Mouse (Mus musculus) midbrain, embryonic 10.5 days (tissue): ENCODE results near the gene Sprr2a2. TPM values are rescaled to one million over a fixed set of nuclear protein-coding genes. Genes with fewer than 3 reads are reported as not detected.
"Not testable (repeated sequence)": the region's sequence is repeated elsewhere in the genome, so short reads cannot be mapped to it uniquely, and the experiment has no call there.

Source experiments
- DNase-seq: peaks from one replicate; pipeline ENCODE4 v3.0.0-alpha.2; 2017; ENCODE audit warnings: low spot score
- H3K27ac ChIP-seq: fragments of 300-500 bp; sonication (generic); replicated peaks from 2 replicates; pipeline ENCODE4 v1.5.1; 2016; ENCODE audit warnings: mild to moderate bottlenecking
- H3K27me3 ChIP-seq: fragments of 300-500 bp; sonication (generic); 2 replicates; pipeline ENCODE4 v1.6.1; 2016; ENCODE audit warnings: low read depth, mild to moderate bottlenecking; ENCODE audit not compliant: poor library complexity, severe bottlenecking
- H3K36me3 ChIP-seq: fragments of 300-500 bp; sonication (generic); 2 replicates; pipeline ENCODE4 v1.6.1; 2016; ENCODE audit warnings: mild to moderate bottlenecking, moderate library complexity
- H3K4me1 ChIP-seq: fragments of 300-500 bp; sonication (generic); 2 replicates; pipeline ENCODE4 v1.6.1; 2016
- H3K4me3 ChIP-seq: fragments of 300-500 bp; sonication (generic); 2 replicates; pipeline ENCODE4 v1.5.1; 2016; ENCODE audit warnings: mild to moderate bottlenecking, moderate library complexity
- H3K9me3 ChIP-seq: fragments of 300-500 bp; sonication (generic); replicated peaks from 2 replicates; pipeline ENCODE4 v1.6.1; 2016; ENCODE audit warnings: mild to moderate bottlenecking
- WGBS: fragments of 180-500 bp; shearing (Covaris S2); methylation state at CpG from one replicate; pipeline ENCODE4 v1.1.7; 2016; 5-methylcytosine and 5-hydroxymethylcytosine counted together
- polyA plus RNA-seq: library from polyadenylated mRNA; unstranded; fragments of >200 nt; fragmentation: Nextera tagmentation; extraction: Ambion mirVana; gene quantifications from 2 replicates; pipeline ENCODE4 v1.2.1, GENCODE M21; 2016

Sprr2a2 gene
- polyA plus RNA-seq, 1 experiment from 2014 or later = not detected

DNA sequence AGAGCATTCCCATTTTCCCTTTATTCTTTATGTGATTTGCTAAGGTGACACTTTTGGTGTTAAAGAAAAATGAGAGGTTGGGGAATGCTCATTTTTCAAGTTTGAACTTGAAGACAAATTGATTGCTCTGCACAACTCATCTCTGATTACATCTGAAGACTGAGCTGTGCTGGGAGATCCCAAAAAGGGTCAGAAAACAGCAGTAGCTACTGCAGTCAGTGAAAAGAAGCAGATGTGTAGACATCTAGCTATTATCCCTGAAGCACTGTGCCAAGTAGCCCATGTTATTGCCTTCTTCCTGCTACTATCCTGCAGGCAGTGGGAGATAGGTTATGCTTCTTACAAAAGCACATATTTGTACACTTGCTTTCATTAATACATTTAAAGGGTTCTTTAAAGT, 29.1 kb downstream of the Sprr2a2 start:
- not testable (repeated sequence) for H3K27ac ChIP-seq, H3K4me3 ChIP-seq, DNase-seq, H3K27me3 ChIP-seq, H3K36me3 ChIP-seq, H3K4me1 ChIP-seq, H3K9me3 ChIP-seq

DNA sequence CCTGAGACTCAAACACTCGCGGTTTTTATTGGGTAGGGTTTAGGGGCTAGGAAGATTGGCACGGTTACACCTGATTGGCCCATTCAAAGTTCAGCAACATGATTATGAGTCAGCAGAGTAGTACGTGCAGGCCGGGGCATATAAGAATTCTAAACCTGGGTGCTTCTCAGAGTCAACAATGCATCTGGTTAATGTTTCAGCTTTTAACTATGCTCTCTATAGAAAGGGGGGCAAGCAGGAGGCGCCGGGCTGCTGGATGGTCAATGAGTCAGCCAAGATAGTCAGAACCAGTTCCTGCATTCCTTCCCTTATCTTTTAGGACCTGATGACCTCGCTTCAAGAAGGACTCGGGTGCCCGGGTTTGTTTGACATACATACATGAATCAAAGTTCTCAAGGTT, 30.5 kb downstream of the Sprr2a2 start:
- H3K4me1 ChIP-seq, H3K4me3 ChIP-seq, H3K36me3 ChIP-seq, H3K9me3 ChIP-seq, H3K27ac ChIP-seq, DNase-seq, H3K27me3 ChIP-seq: not testable (repeated sequence)
- WGBS = no CpG with 5 or more reads among the region's 10 CpGs

- not testable (repeated sequence) for H3K36me3 ChIP-seq, H3K27me3 ChIP-seq, DNase-seq, H3K4me1 ChIP-seq, H3K27ac ChIP-seq, H3K9me3 ChIP-seq, H3K4me3 ChIP-seq
Measured at GRCm38 (mm10) chr3:92248494-92248893, 32.8 kb downstream of the Sprr2a2 start.

- not testable (repeated sequence) for H3K27me3 ChIP-seq, DNase-seq, H3K27ac ChIP-seq, H3K9me3 ChIP-seq, H3K36me3 ChIP-seq, H3K4me3 ChIP-seq, H3K4me1 ChIP-seq
- WGBS = 94% methylated on average over 2 of the region's 2 CpGs
Measured at GRCm38 (mm10) chr3:92250450-92250849, 34.7 kb downstream of the Sprr2a2 start.

DNA sequence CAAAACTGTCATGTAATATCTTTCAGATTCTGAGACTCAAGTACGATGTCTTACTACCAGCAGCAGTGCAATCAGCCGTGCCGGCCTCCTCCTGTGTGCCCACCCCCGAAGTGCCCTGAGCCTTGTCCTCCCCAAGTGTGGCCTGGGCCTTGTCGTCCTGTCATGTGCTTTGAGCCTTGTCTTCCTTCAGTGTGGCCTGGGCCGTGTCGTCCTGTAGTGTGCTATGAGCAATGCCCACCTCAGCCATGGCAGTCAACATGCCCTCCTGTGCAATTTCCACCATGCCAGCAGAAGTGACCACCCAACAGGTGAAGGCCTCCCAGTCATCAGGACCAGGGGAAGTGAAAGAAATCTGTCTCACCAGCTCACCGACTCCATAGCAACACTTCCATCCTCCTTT, 38.1 kb downstream of the Sprr2a2 start:
- H3K27me3 ChIP-seq, H3K36me3 ChIP-seq, H3K4me1 ChIP-seq, H3K27ac ChIP-seq, H3K4me3 ChIP-seq, DNase-seq, H3K9me3 ChIP-seq: not testable (repeated sequence)
- WGBS = no CpG with 5 or more reads among the region's 8 CpGs

GRCm38 (mm10) chr3:92258526-92258925, 42.8 kb downstream of the Sprr2a2 start:
- H3K4me1 ChIP-seq, H3K36me3 ChIP-seq, H3K9me3 ChIP-seq: not testable (repeated sequence)

DNA sequence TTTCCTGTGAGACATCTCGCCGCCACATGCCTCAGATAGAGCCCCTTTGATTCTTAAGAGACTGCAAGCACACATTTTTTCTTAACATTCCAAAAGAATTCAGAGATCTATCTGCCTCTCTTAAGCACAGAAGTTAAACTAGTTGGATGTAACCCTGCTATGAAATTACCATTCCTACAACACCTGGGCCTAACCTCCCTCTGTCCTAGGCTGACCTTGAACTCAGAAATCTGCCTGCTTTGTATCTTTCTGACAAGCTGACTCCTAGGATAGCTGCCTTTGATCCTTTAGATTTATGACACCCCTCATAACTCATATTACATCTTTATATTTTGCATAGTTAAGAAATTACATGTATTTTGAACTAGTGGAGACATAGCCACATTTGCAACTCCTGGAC, 47.7 kb downstream of the Sprr2a2 start:
- not testable (repeated sequence) for H3K36me3 ChIP-seq, H3K27me3 ChIP-seq, H3K9me3 ChIP-seq, H3K27ac ChIP-seq, DNase-seq, H3K4me1 ChIP-seq, H3K4me3 ChIP-seq
- WGBS = no CpG with 5 or more reads among the region's 2 CpGs

More at GRCm38 (mm10) chr3:92258526-92258925, 42.8 kb downstream of the Sprr2a2 start:
- not testable (repeated sequence) for H3K4me3 ChIP-seq, H3K27ac ChIP-seq, DNase-seq, H3K27me3 ChIP-seq

DNA sequence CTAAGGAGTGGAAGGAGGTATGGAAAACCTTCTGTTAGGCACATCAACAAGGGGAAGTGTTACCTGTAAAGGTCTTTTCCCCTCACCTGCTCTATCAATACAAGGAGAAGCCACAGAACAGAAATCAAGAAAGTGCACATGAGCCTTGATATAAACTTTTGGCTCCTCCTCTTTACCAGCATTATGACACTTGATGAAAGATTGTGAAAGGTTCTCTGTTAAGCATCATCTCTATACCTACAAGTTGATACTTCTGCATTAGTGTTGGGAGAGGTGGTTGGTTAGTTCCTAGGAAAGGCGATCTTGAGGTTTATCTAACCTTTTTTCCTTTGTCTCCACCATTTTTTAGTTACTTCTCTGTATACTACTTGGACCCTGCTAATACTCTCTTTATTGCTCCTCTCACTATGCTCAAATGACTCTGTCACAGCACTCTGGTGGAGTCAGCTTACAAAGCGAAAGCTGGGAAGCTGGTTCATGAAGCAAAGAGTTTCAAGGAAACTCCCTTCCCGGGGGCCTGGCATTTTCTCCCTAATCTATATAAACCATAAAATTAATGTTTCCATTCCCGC, 55.8 kb downstream of the Sprr2a2 start:
- not testable (repeated sequence) for H3K27me3 ChIP-seq
- no CpG with 5 or more reads among the region's 4 CpGs for WGBS

GRCm38 (mm10) chr3:92273504-92273903, 57.8 kb downstream of the Sprr2a2 start:
- not testable (repeated sequence) for DNase-seq, H3K27me3 ChIP-seq, H3K36me3 ChIP-seq, H3K9me3 ChIP-seq, H3K27ac ChIP-seq, H3K4me3 ChIP-seq, H3K4me1 ChIP-seq

More for the DNA sequence above, 55.8 kb downstream of the Sprr2a2 start:
- not testable (repeated sequence) for H3K4me3 ChIP-seq, H3K36me3 ChIP-seq, H3K27ac ChIP-seq, H3K4me1 ChIP-seq, DNase-seq, H3K9me3 ChIP-seq

DNA sequence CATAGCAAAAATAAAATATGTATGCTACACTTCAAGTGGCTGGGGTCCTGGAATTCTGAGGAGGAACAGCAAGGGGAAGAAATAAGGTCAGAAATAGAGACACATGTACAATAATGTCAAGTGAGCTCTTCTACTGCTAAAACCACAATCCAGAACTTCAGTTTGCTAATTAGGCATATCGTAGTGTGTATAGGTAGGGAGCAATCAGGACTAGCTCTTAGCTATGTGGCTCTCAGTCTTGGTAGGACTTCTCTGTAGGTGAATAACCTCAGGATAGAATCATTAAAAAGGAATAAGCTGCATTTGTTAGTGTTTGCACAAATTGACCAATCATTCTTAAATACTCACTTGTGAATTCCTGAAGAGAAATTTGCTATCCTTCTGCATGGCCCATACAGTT, 58.3 kb downstream of the Sprr2a2 start:
- not testable (repeated sequence) for DNase-seq, H3K4me3 ChIP-seq, H3K27ac ChIP-seq, H3K36me3 ChIP-seq, H3K27me3 ChIP-seq, H3K4me1 ChIP-seq, H3K9me3 ChIP-seq
- no CpG with 5 or more reads among the region's 1 CpGs for WGBS

DNA sequence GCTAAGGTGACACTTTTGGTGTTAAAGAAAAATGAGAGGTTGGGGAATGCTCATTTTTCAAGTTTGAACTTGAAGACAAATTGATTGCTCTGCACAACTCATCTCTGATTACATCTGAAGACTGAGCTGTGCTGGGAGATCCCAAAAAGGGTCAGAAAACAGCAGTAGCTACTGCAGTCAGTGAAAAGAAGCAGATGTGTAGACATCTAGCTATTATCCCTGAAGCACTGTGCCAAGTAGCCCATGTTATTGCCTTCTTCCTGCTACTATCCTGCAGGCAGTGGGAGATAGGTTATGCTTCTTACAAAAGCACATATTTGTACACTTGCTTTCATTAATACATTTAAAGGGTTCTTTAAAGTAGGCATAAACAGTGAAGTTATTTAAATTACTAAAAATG, 63.9 kb downstream of the Sprr2a2 start:
- H3K27me3 ChIP-seq, H3K4me1 ChIP-seq, H3K9me3 ChIP-seq, H3K4me3 ChIP-seq, H3K36me3 ChIP-seq, DNase-seq, H3K27ac ChIP-seq: not testable (repeated sequence)

DNA sequence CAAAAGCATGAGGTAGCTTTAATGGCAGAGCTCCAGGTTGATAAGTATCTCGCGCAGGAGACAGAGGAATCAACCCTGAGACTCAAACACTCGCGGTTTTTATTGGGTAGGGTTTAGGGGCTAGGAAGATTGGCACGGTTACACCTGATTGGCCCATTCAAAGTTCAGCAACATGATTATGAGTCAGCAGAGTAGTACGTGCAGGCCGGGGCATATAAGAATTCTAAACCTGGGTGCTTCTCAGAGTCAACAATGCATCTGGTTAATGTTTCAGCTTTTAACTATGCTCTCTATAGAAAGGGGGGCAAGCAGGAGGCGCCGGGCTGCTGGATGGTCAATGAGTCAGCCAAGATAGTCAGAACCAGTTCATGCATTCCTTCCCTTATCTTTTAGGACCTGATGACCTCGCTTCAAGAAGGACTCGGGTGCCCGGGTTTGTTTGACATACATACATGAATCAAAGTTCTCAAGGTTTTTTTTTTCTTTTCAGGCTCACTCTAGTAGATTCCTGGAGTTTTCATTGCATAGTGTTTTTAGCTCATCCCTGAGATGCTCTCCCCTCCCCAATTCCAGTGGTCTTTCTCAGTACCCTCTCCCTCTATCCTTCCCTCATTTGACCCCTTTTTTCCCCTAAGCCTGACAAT, 65.4 kb downstream of the Sprr2a2 start:
- not testable (repeated sequence) for H3K27me3 ChIP-seq, H3K27ac ChIP-seq, H3K36me3 ChIP-seq, H3K9me3 ChIP-seq, DNase-seq, H3K4me1 ChIP-seq, H3K4me3 ChIP-seq
- WGBS = 91% methylated on average over 5 of the region's 12 CpGs

DNA sequence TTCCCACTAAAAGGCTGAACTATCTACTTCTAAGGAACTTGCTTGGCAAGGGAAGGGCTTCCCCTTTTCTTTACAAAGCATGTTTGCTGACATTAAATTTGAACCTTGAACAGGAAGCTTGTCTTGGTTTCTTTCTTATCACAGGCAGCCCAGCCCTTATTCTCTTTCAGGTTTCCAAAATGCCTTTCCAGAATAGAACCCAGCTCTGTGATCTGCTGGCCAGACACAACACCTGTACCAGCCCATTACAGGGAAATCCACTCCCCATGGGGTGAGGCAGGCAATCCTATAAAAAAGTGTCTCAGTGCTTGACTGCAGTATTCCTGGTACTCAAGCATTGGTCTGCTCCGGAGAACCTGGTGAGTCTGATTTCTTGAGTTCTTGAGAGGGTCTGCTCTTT, 69.4 kb downstream of the Sprr2a2 start, which contains the start of gene Sprr2a3:
Gene Sprr2a3, plus strand, starts transcription at position 317 of the 400 bp plus-strand sequence.
- DNase-seq, H3K27me3 ChIP-seq, H3K9me3 ChIP-seq, H3K4me3 ChIP-seq, H3K27ac ChIP-seq, H3K36me3 ChIP-seq, H3K4me1 ChIP-seq: not testable (repeated sequence)
- WGBS = 90% methylated on average over 1 of the region's 1 CpGs

DNA sequence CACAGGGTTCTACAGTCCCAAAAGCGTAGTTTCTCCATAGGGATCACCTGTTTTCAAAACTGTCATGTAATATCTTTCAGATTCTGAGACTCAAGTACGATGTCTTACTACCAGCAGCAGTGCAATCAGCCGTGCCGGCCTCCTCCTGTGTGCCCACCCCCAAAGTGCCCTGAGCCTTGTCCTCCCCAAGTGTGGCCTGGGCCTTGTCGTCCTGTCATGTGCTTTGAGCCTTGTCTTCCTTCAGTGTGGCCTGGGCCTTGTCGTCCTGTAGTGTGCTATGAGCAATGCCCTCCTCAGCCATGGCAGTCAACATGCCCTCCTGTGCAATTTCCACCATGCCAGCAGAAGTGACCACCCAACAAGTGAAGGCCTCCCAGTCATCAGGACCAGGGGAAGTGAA, 72.8 kb downstream of the Sprr2a2 start:
- H3K27ac ChIP-seq, H3K4me1 ChIP-seq, DNase-seq, H3K4me3 ChIP-seq, H3K27me3 ChIP-seq, H3K9me3 ChIP-seq, H3K36me3 ChIP-seq: not testable (repeated sequence)
- 87% methylated on average over 6 of the region's 6 CpGs for WGBS
